ENCODE assay signal across 8 mouse cellular contexts in the genomic region with DNA sequence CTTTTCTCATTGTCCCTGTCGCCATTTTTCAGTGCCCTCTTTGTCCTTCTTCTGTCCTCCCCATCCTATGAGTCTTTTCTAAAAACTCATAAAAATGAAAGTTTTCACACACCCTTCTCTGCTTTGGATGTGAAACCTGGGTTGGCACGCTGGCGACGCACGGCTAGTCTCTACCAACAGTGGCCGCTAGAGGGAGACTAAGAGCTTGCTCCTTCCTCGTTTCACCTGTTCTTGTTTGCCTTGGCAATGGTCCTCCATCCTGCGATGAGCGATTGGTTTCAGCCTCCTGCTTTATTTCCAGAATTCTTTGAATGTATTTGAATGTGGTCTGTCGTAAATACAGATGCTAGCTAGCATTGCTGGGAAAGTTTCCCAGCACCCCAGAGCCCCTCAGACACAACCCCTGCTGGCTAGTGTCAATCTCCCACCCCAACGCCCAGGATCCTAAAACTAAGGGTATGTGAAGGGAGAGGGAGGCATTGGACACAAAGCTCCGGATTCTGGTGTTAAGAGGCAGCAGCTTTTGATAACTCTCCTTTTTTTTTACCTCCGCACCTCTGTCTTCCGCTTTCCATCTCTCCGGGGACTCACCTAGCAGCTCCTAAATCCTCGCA.
A peak's percentile ranks its signal among the peaks of the same experiment; 100 is the strongest.
DNase-seq lines count a peak whose midpoint lies in the region; ATAC-seq and TF ChIP-seq lines count a peak whose summit lies in the region.

No protein-coding gene starts in this region.

- intact Hi-C loops in gastrocnemius, postnatal 36 days (cut with DNase I): loop anchor here (2.0 kb wide), 1 partner anchor 266 kb away; a partner anchor contains a TSS
- intact Hi-C loops in left cerebral cortex, postnatal 10 days (cut with DNase I): no loop called here

- H3K9me3 ChIP-seq in intestine, embryonic 14.5 days (ENCODE audit: control insufficient read depth, low read length): no peaks in the 10 kb centered on the region
- H3K9me3 ChIP-seq in midbrain, embryonic 10.5 days (replicated peaks): no peaks in the 10 kb centered on the region

- no peak for TF ChIP-seq POLR2A in cortical plate, adult 2 months (IDR thresholded peaks at IDR 0.05; ENCODE audit: extremely low read depth, insufficient read depth, low read length)

- peak; percentile 74 for ATAC-seq in activated CD4-positive, CD25-positive, alpha-beta regulatory T cell, adult 4 months
- no peak for ATAC-seq in intestine, embryonic 14.5 days (replicated peaks; ENCODE audit: low FRiP score, low TSS enrichment, low read depth)

- no peaks in the 10 kb centered on the region for H3K36me3 ChIP-seq in intestine, embryonic 14.5 days (ENCODE audit: control insufficient read depth, insufficient read depth, low read length)
- H3K36me3 ChIP-seq in midbrain, embryonic 10.5 days: no peaks in the 10 kb centered on the region

- no peaks in the 10 kb centered on the region for H3K27me3 ChIP-seq in intestine, embryonic 14.5 days (replicated peaks; ENCODE audit: control insufficient read depth, insufficient read depth, low read length)
- H3K27me3 ChIP-seq in midbrain, embryonic 10.5 days (ENCODE audit: low read depth, poor library complexity, severe bottlenecking): no peaks in the 10 kb centered on the region

- H3K4me3 ChIP-seq in cortical plate, adult 2 months (ENCODE audit: insufficient read depth, low read length): no peak overlapping the region
- H3K4me3 ChIP-seq in intestine, embryonic 14.5 days (ENCODE audit: low read depth, low read length): no peak overlapping the region
- H3K4me3 ChIP-seq in midbrain, embryonic 10.5 days: no peak overlapping the region

- no peak overlapping the region for H3K27ac ChIP-seq in cortical plate, adult 2 months (ENCODE audit: insufficient read depth, low read length)
- H3K27ac ChIP-seq in intestine, embryonic 14.5 days (ENCODE audit: low read depth): no peak overlapping the region
- no peak overlapping the region for H3K27ac ChIP-seq in midbrain, embryonic 10.5 days (replicated peaks)

- WGBS in intestine, embryonic 14.5 days: 36% methylated on average over 16 of the region's 16 CpGs
- 39% methylated on average over 16 of the region's 16 CpGs for WGBS in midbrain, embryonic 10.5 days

- H3K9ac ChIP-seq in intestine, embryonic 14.5 days (ENCODE audit: low read length): no peak overlapping the region

- H3K4me2 ChIP-seq in intestine, embryonic 14.5 days (ENCODE audit: low read length): no peak overlapping the region

- TF ChIP-seq CTCF in cortical plate, adult 2 months (IDR thresholded peaks at IDR 0.05; ENCODE audit: extremely low read depth, insufficient read depth, low read length): peak; percentile 87

- peaks cover 4% of the 10 kb centered on the region; the same call in 1 of the 2 replicates for H3K4me1 ChIP-seq in cortical plate, adult 2 months (ENCODE audit: control insufficient read depth, insufficient read depth, low read length)
- H3K4me1 ChIP-seq in intestine, embryonic 14.5 days (replicated peaks; ENCODE audit: control insufficient read depth, insufficient read depth, low read length): 0 out of 2 replicates have a peak, but pooled peaks cover 2% of the 10 kb centered on the region
- no peaks in the 10 kb centered on the region for H3K4me1 ChIP-seq in midbrain, embryonic 10.5 days

- peak; percentile 53 to 64 for DNase-seq in gastrocnemius, postnatal 36 days
- DNase-seq in intestine, embryonic 14.5 days (ENCODE audit: low spot score): peak; percentile 92
- peak; percentile 74 to 82 for DNase-seq in left cerebral cortex, postnatal 10 days (ENCODE audit: extremely low spot score in 1 of 2, low spot score in 2 of 2)
- peak; percentile 74 for DNase-seq in midbrain, embryonic 10.5 days (ENCODE audit: low spot score)
- peak; percentile 69 to 77 for DNase-seq in right cerebral cortex, postnatal 36 days (ENCODE audit: low spot score in 2 of 2)
- peak; percentile 45 to 83 for DNase-seq in urinary bladder, postnatal 4 days (ENCODE audit: low spot score in 2 of 2)
